Mouse (Mus musculus): ENCODE measurements around the gene Fgfr2. TPM values are rescaled to one million over a fixed set of nuclear protein-coding genes. Genes with fewer than 3 reads are reported as not detected.

The Fgfr2 gene
- total and polyA plus RNA-seq, 2 experiments from 2014 or later = 17.1 to 47.6 TPM

DNA sequence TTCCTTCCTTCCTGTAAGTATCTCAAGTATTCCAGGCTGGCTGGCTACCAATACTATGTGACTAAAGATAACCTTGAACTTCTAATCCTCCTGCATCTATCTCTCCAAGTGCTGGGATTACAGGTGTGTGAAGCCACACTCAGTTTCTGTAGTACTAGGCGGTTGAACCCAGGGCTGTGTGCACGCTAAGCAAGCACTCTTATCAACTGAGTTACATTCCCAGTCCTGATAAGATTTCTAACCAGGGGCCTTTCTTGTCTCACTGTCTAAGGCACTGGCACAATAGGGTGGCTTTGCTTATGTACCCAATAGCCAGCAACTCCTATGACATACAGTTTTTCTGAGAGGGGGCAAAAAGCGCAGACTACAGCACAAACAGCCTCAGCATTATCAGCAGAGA is 2957.7 kb downstream of the Fgfr2 start:
- DNase-seq = no peak
- Histone ChIP-seq H3K4me1 (ENCODE audit: insufficient read depth) (no peaks in the 10 kb centered on the region), H3K27me3 (ENCODE audit: insufficient read depth, low read length) (no peaks in the 10 kb centered on the region), H3K9ac (no peak overlapping the region), H3K9me3 (ENCODE audit: low read length) (no peaks in the 10 kb centered on the region), H3K4me2 (ENCODE audit: low read depth) (no peak overlapping the region), H3K27ac (ENCODE audit: low read depth, low read length) (no peak overlapping the region), H3K4me3 (ENCODE audit: low read depth, low read length) (no peak overlapping the region), H3K36me3 (ENCODE audit: insufficient read depth) (0 out of 2 replicates have a peak, but pooled peaks cover 3% of the 10 kb centered on the region)
- TF ChIP-seq CTCF (IDR thresholded peaks at IDR 0.05; ENCODE audit: low read depth) = no peak
- no peak for ATAC-seq
- 88% methylated on average over 3 of the region's 3 CpGs for WGBS

DNA sequence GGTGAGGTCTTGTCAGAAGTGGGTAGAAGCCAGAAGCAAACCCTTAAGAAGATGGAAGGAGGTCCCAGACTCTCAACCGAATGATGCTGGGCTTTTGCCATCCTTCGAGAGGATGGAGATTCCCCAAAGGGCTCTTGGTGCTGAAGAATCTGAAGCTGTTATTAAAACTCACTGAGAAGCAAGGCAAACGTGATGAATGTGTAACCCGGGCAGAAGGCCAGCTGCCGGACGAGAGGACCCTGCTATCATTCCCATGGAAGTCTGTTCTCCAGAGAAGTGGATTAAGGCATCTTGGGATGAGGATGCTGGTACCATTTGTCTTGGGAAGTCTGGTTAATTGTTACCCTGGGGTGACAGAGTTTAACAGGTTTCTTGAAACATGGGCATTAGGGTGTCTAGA is 2960.4 kb downstream of the Fgfr2 start:
- Histone ChIP-seq H3K27me3 (ENCODE audit: insufficient read depth, low read length) (no peaks in the 10 kb centered on the region), H3K9me3 (ENCODE audit: low read length) (no peaks in the 10 kb centered on the region), H3K36me3 (ENCODE audit: insufficient read depth) (0 out of 2 replicates have a peak, but pooled peaks cover 3% of the 10 kb centered on the region), H3K4me1 (ENCODE audit: insufficient read depth) (no peaks in the 10 kb centered on the region), H3K4me2 (ENCODE audit: low read depth) (no peak overlapping the region), H3K4me3 (ENCODE audit: low read depth, low read length) (no peak overlapping the region), H3K27ac (ENCODE audit: low read depth, low read length) (no peak overlapping the region), H3K9ac (no peak overlapping the region)
- 82% methylated on average over 6 of the region's 6 CpGs for WGBS
- no peak for TF ChIP-seq CTCF (IDR thresholded peaks at IDR 0.05; ENCODE audit: low read depth)
- ATAC-seq (no peak), DNase-seq (no peak)

DNA sequence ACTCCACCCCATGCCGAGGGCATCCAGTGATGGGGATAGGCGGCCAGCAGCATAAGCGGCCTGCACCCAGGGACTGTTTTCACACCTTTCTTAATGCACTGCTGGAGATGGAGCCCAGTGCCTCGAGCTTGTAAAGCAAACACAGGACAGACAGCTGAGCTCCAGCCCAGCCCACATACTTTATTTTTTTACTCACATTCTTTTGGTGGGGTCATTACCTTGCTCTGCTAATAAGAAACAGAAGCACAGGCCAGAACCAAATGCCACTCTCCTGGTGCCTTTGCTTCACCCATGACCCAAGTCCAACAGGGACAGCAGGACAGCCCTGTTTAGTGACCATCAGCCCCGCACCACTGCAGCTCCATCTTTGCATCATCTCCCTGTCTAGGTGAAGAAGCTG is 2961.6 kb downstream of the Fgfr2 start:
- H3K4me2 ChIP-seq (ENCODE audit: low read depth) = no peak overlapping the region
- no peaks in the 10 kb centered on the region for H3K9me3 ChIP-seq (ENCODE audit: low read length)
- 78% methylated on average over 5 of the region's 5 CpGs for WGBS
- no peak overlapping the region for H3K4me3 ChIP-seq (ENCODE audit: low read depth, low read length)
- H3K4me1 ChIP-seq (ENCODE audit: insufficient read depth) = no peaks in the 10 kb centered on the region
- H3K27ac ChIP-seq (ENCODE audit: low read depth, low read length) = no peak overlapping the region
- H3K9ac ChIP-seq = no peak overlapping the region
- H3K27me3 ChIP-seq (ENCODE audit: insufficient read depth, low read length) = no peaks in the 10 kb centered on the region
- TF ChIP-seq CTCF (IDR thresholded peaks at IDR 0.05; ENCODE audit: low read depth) = no peak
- ATAC-seq (no peak), DNase-seq (no peak)
- 0 out of 2 replicates have a peak, but pooled peaks cover 3% of the 10 kb centered on the region for H3K36me3 ChIP-seq (ENCODE audit: insufficient read depth)

DNA sequence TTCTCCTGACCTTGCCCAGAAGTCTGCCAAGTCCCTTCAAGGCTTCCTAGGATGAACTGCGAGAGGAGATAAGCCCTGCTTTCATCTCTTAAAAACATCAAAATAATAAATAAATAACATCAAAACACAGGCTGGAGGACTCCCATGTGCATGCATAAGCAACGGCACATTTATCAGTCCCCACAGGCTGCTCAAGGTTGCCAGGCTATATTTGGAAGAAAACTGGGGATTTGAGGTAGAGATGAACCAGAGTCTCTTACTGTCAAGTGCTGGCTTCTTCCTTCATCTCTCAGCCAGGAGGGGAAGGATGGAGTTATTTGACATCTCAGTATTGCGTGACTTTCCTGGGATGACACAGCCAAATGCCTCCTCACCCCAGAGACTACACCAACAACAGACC is 2964.3 kb downstream of the Fgfr2 start:
- TF ChIP-seq CTCF (IDR thresholded peaks at IDR 0.05; ENCODE audit: low read depth) = no peak
- Histone ChIP-seq H3K4me3 (ENCODE audit: low read depth, low read length) (no peak overlapping the region), H3K36me3 (ENCODE audit: insufficient read depth) (0 out of 2 replicates have a peak, but pooled peaks cover 3% of the 10 kb centered on the region), H3K9me3 (ENCODE audit: low read length) (no peaks in the 10 kb centered on the region), H3K27me3 (ENCODE audit: insufficient read depth, low read length) (no peaks in the 10 kb centered on the region), H3K27ac (ENCODE audit: low read depth, low read length) (no peak overlapping the region), H3K4me2 (ENCODE audit: low read depth) (no peak overlapping the region), H3K9ac (no peak overlapping the region), H3K4me1 (ENCODE audit: insufficient read depth) (no peaks in the 10 kb centered on the region)
- DNase-seq = no peak
- 77% methylated on average over 3 of the region's 3 CpGs for WGBS
- ATAC-seq = no peak

DNA sequence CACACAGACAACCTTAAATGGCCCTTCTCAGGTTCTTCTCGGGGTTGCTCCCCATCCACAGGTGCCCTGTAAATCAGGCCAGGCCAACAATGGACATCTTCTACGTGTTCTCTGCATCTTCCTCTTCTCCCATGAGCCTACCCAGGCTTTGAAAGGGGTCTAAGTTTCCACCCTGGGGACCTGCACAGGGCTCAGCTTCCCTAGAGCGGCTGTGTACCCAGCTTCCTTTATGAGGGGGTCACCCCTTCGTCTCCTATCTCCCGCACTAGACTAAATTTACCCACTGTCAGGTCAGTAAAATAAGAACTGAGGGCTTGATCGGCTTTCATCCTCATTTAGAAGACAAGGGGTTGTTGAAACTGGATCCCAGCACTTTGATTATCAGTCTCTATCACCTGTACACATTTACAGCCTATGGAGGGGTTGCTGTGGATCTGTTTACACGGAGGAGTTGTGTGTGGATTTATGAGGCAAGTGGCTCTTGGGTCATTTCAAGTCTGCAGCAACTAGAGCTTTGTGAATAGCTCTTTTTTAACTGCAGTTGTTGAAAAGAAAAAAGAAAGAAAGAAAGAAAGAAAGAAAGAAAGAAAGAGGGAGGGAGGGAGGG is 2969.7 kb downstream of the Fgfr2 start:
- ATAC-seq = no peak
- no peak overlapping the region for H3K4me2 ChIP-seq (ENCODE audit: low read depth)

DNA sequence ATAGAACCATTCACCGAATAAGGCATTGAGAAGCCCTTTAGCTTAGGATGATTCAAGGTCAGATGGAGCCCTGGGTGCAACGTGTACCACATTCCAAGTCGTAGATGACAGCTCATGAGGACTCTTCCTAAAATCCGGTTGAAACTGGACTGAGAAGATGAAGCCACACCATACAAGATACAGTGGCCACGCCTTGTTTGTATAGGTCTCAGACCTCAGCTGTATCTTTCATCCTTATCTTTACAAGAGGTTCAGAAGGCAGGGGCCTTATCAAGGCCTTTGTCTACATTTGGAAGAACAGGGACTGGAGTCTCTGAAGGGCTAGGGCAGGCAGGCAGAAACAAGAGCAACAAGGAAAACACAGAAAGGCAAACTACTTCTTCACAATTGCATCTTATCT is 2974.2 kb downstream of the Fgfr2 start:
- WGBS = 91% methylated on average over 5 of the region's 5 CpGs
- no peak for TF ChIP-seq CTCF (IDR thresholded peaks at IDR 0.05; ENCODE audit: low read depth)

More for the DNA sequence above, 2969.7 kb downstream of the Fgfr2 start:
- H3K27me3 ChIP-seq (ENCODE audit: insufficient read depth, low read length) = no peaks in the 10 kb centered on the region
- DNase-seq = no peak
- H3K4me1 ChIP-seq (ENCODE audit: insufficient read depth) = no peaks in the 10 kb centered on the region
- H3K9ac ChIP-seq = no peak overlapping the region
- no peak for TF ChIP-seq CTCF (IDR thresholded peaks at IDR 0.05; ENCODE audit: low read depth)
- no peaks in the 10 kb centered on the region for H3K36me3 ChIP-seq (ENCODE audit: insufficient read depth)
- H3K9me3 ChIP-seq (ENCODE audit: low read length) = no peaks in the 10 kb centered on the region
- 86% methylated on average over 7 of the region's 7 CpGs for WGBS
- no peak overlapping the region for H3K4me3 ChIP-seq (ENCODE audit: low read depth, low read length)
- no peak overlapping the region for H3K27ac ChIP-seq (ENCODE audit: low read depth, low read length)

DNA sequence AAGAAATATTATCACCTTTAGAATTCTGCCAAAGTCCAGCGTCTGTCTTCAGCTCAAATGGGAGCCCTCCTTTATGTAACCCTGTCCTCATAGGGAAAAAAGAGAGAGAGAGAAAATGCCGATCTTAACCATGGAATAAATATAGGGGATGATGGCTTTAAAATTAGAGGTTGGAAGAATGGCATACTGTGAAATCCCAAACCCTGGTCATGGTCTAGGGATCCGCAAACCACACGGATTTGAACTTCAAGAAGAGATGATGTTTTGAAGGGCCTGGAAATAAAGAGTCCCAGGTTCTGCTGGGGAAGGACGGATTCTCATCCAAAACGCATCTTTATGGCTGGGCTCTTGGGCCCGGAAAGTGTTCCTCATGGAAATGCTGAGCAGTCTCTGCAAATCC is 2975.9 kb downstream of the Fgfr2 start:
- H3K36me3 ChIP-seq (ENCODE audit: insufficient read depth) = no peaks in the 10 kb centered on the region
- H3K27ac ChIP-seq (ENCODE audit: low read depth, low read length) = no peak overlapping the region
- ATAC-seq (no peak), DNase-seq (no peak)
- no peaks in the 10 kb centered on the region for H3K27me3 ChIP-seq (ENCODE audit: insufficient read depth, low read length)
- WGBS = 84% methylated on average over 7 of the region's 7 CpGs
- H3K4me1 ChIP-seq (ENCODE audit: insufficient read depth) = no peaks in the 10 kb centered on the region
- TF ChIP-seq CTCF (IDR thresholded peaks at IDR 0.05; ENCODE audit: low read depth) = no peak
- no peak overlapping the region for H3K9ac ChIP-seq
- H3K4me2 ChIP-seq (ENCODE audit: low read depth) = no peak overlapping the region
- H3K4me3 ChIP-seq (ENCODE audit: low read depth, low read length) = no peak overlapping the region
- H3K9me3 ChIP-seq (ENCODE audit: low read length) = no peaks in the 10 kb centered on the region

More for the DNA sequence above, 2974.2 kb downstream of the Fgfr2 start:
- Histone ChIP-seq H3K9me3 (ENCODE audit: low read length) (no peaks in the 10 kb centered on the region), H3K36me3 (ENCODE audit: insufficient read depth) (no peaks in the 10 kb centered on the region), H3K4me2 (ENCODE audit: low read depth) (no peak overlapping the region), H3K27me3 (ENCODE audit: insufficient read depth, low read length) (no peaks in the 10 kb centered on the region), H3K4me1 (ENCODE audit: insufficient read depth) (no peaks in the 10 kb centered on the region), H3K27ac (ENCODE audit: low read depth, low read length) (no peak overlapping the region), H3K9ac (no peak overlapping the region), H3K4me3 (ENCODE audit: low read depth, low read length) (no peak overlapping the region)
- DNase-seq = no peak
- no peak for ATAC-seq

Data from forebrain, postnatal 0 days (tissue).